Mouse (Mus musculus): ENCODE results near the gene Nadk.

DNA sequence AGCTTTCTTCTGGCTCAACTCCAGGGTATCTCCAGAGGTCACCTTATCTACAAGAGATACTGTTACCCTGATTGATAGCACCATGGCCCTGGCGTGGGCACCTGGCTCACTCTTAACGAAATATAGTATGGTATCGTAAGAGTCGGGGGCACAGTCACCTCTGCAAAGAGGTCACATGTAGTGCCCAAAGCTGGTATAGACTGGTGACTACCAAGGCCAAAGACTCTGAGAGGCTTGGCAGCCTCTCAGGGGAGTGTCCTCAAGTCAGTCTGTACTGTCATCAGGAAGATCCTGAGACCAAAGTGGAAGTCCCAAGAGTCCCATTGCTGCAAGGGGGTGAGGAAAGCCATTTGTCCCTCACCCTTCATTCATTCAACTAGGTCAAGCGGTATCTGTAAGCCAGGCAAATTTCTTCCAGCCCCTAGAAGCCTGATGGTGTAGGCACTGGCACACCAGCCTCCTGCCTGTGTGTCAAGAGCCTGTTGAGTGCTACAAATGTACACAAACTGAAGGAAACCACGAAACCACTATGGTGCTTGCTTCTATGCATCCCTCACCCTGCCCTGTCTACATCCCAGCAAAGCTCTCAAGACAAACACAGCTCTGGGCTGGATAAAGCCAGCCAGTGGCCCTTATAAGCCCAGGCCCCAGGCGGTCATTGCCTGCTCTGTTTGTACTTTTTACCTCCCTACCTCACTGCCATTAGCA lies 29.0 kb downstream of the Nadk start:
- TF ChIP-seq GATA1 (IDR thresholded peaks at IDR 0.05; ENCODE audit: borderline replicate concordance, low read length) (no peak), FLI1 (IDR thresholded peaks at IDR 0.05; ENCODE audit: low read length) (no peak)
